Mouse (Mus musculus) lung, adult 18-20 months (tissue): ENCODE results near the gene Cacnb1.

Experiments
- DNase-seq, 2 experiments: peaks; one replicate each; pipeline ENCODE4 v3.0.0; 2022; ENCODE audit warnings: mixed read lengths in 2 of 2

Cacnb1 gene

GRCm38 (mm10) chr11:97985727-97986677, 36.8 kb downstream of the Cacnb1 start, which contains the start of gene Plxdc1:
Gene Plxdc1, minus strand, starts transcription at chr11:97986444.
- DNase-seq: peak; percentile 52 to 56

GRCm38 (mm10) chr11:97983983-97984382, 38.9 kb downstream of the Cacnb1 start:
- DNase-seq: no peak

DNA sequence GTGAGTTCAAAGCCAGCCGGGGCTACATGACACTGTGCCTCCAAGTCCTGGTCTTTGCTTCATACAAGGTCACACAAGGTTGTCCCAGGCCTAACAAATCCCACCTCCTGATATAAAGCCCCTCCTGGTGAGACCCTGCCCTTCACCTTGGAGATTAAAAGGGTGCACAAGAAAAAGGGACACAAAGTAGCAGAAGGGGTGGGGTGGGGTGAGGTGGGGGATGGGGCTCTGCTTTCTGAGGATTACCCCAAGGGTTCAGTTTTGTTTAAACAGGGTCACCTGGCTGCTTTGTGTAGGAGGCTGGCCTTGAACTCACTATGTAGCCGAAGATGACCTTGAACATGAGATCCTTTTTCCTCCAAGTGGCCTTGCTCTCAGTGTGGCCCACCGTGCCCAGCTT, 39.3 kb downstream of the Cacnb1 start:
- DNase-seq: no peak

- DNase-seq: no peak
Measured at GRCm38 (mm10) chr11:97982721-97983120, 40.1 kb downstream of the Cacnb1 start.

DNA sequence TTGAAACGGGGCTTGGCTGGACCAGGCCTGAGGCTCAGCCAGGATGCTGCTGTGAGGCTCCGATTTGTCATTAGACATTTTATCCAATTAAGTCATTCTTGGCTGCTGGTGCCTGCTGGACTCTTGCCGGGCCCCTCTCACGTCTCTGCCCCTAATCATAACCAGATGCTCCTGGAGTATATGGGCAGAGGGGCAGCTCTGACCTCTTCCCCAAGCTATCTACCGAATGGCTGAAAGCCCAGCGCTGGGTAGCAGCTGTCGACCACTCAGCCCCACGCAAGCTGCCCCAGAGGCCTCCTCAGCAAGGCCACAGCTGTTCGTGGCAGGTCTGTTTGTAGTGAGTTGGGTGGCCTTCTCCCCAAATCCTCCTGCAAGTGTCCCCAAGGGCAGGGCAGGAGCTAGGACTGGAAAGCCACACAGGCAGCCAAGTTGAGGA, 42.3 kb downstream of the Cacnb1 start:
- no peak for DNase-seq

DNA sequence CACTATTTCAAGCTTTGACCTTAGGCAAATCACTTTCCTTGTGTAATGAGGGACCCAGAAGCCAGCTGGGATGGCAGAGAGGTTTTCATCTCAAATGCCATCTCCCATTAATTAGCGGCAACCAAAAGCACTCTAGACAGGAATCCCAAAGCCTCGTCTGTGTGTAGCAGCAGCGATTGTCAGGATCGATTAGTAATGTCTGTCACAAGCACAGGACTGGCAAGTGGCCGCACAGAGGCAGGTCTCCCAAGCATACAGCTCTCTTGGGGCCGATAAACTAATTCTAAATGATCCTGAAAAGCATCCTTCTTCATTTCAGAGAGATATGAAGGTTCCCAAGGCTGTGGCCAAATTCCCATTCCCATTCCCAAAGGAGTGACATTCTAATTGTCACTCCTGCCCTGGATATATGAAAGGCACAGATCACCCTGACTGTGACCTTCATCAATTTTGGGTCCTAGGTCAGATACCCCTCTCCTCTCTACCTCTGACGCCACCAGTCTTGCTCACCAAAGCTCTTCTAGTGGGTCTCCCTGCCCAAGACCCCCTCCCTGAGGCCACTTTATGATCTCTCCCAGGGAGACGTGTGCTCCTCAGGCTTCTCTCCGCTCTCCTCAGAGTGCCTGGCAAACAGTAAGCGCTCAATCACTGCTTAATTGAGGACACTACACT, 42.9 kb downstream of the Cacnb1 start:
- no peak for DNase-seq

DNA sequence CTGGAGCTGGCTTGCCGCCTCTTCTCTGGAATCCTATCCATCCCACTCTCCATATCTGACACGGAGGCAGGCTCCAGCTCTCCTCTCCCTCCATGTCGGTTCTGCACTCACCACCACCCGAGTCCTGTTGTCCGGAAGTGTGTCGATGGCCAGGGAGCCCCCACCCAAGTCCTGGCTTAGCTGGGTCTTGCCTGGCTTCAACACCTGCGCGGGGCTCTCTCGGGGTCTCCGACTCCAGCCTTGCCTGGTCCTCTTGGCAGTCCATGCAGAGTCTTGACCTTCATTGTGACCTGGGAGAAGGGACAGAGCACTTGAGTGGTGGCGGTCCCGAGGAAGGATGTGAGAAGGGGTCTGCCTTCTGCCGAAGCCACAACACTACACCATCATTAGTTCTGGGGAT, 44.4 kb downstream of the Cacnb1 start:
- no peak for DNase-seq

- DNase-seq: no peak
Measured at GRCm38 (mm10) chr11:97977797-97978196, 45.0 kb downstream of the Cacnb1 start.

- DNase-seq: no peak
Measured at GRCm38 (mm10) chr11:97974746-97975145, 48.1 kb downstream of the Cacnb1 start.

DNA sequence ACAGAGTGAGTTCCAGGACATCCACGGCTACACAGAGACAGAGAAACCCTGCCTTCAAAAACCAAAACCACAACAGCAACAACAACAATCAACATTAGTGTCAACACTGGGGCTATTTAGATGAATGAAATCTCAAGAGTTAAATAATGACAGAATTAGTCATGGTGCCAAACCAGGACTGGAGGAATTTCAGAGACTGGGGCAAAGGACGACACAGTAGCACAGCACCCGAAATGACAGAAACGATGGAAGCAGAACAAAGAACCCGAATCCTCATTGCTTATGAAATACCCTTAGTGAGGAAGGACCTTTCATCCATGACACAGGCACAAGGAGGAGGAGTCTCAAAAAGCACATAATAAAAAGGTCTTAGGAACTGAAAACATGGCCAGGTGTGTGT, 48.7 kb downstream of the Cacnb1 start:
- DNase-seq: no peak

DNA sequence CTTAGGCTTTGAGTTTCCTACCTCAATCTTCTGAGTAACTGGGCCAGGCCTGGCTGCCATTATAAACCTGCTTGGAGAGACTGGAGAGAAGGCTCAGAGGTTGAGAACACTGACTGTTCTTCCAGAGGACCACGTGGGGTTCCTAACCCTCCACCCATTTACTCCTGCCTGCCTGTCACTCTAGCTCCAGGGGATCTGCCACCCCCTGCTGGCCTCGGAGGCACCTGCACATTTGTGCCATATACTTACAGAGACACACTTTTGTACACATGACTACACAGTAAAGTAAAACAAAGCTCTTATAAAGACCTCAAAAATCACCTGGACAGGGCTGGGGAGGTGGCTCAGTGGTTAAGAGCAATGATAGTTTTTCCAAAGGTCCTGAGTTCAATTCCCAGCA, 50.4 kb downstream of the Cacnb1 start:
- no peak for DNase-seq

DNA sequence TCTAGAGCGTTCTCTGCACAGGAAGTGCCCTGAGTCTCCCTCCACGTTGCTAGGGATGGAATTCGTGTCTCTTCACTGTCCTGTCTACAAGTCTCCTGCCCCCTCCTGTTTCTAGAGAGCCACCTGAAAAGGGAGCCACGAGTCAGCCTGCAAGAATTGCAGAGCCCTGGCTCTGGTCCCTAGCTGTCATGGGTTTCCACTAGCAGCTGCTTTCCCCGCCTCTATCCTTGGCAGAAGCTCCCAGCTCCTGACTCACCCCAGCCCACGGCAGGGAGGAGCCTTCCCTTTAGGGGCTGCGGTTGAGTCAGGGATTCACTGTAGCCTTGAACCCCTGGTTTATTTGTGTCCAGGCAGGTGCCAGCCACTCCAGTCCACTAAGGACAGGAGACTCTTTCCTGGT, 51.6 kb downstream of the Cacnb1 start:
- DNase-seq: peak; percentile 62 to 69

- no peak for DNase-seq
Measured at GRCm38 (mm10) chr11:97970771-97971170, 52.1 kb downstream of the Cacnb1 start.

DNA sequence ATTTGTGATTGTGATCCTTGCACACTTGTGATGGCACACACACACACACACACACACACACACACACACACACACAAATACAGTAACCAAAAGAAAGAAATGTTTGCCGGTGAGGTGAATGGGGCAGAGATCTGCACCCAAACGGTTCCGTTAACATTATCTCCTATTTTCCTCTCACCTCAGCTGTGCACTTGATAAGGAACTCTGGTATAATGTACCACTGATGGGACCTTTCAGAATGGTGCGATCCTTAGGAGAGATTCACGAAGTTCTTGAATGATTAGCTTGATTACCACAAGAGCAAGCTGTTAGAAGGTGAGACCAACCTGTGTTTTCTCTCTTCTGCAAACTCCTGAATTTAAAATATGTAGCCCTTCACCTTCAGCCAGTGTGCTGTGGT, 54.4 kb downstream of the Cacnb1 start:
- no peak for DNase-seq

- no peak for DNase-seq
Measured at GRCm38 (mm10) chr11:97967114-97967513, 55.7 kb downstream of the Cacnb1 start.

DNA sequence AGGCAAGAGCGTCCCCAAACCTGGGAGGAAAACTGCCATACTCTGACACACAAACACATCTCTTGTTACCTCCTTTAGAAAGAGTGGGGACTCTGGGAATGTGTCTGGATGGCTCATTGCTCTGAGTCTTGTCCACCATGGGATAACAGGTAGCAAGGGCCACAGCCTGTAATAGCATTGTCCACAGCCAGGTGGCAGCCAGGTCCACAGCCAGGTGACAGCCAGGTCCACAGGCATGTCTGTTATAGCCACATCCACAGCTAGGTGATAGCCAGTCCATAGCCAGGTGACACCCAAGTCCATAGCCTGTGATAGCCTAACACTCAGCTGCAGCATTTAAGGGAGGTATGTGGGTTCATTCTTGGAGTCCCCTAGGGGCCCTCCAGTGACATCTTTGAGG, 61.9 kb downstream of the Cacnb1 start:
- peak in 1 of 2 experiments; percentile 20 for DNase-seq

GRCm38 (mm10) chr11:97959300-97959680, 63.5 kb downstream of the Cacnb1 start:
- DNase-seq: no peak

- DNase-seq: no peak
Measured at GRCm38 (mm10) chr11:97958641-97959299, 64.1 kb downstream of the Cacnb1 start.

DNA sequence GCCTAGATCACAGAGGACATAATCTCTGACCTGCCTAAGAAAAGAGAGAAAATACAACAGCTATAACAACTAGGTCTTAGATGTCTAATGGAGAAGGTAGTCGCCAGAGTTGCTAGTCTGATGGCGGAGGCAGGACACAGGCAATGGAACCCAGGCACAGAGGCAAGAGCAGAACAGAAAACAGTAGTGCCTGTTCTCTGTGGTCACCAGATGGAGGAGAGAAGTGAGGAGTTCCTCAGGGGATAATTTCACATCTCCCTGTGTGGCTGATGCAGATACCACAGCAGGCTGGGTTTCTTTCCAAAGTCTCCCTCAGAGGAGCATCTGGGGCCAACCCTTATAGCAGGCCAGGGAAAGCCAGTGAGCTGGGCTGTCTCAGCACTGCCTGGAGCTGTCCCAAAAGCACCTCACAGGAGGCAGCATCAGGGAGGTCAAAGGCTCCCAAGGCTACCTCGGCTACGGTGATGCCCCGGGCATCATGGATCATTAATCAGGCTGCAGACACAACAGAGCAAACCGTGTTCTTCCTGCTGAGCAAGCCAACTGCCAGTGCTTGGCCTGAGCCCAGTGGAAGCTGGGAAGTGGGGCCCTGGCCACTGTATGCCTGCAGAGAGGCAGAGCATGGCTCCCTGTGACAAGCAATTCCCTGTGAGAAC, 65.8 kb downstream of the Cacnb1 start:
- no peak for DNase-seq

DNA sequence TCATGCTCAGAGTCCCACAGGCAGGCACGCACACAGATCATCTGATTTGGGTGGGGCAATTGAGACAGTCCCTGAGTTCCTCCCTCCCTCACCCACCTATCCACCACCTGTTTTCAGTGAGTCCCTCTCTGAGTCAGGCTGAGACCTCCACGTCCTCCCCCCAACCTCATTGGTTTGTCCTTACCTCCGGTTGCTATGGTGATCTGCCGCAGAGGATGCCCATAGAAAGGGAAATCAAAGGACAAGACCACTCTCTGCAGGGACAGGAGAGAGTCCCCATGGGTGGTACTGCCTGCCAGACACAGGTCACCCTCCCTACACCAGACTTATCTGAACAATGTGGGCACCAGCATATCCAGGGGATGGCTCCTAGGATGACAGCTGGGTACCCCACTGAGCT, 66.9 kb downstream of the Cacnb1 start:
- no peak for DNase-seq

- DNase-seq: no peak
Measured at GRCm38 (mm10) chr11:97955146-97955902, 67.5 kb downstream of the Cacnb1 start.
